Mouse (Mus musculus): ENCODE data around the gene Ptprr.

GRCm38 (mm10) chr10:116017845-116018479 is at the start of gene Ptprr:
- TF ChIP-seq CTCF (IDR thresholded peaks at IDR 0.05; ENCODE audit: low read depth, low read length): no peak
- TF ChIP-seq POLR2A (IDR thresholded peaks at IDR 0.05; ENCODE audit: borderline replicate concordance, low read depth, low read length): no peak
